Mouse (Mus musculus) kidney, adult 2 months (tissue): ENCODE measurements at regions not wholly inside any gene's neighbourhood (a gene's known extent, or its start where the extent isn't known, plus 50 kb on each side); places are given as distances from the start of the nearest gene placed in this dataset.

Source experiments
- CTCF ChIP-seq: fragments of 200-500 bp; conservative IDR thresholded peaks from 2 replicates; pipeline ENCODE4 v1.5.1; 2011; ENCODE audit warnings: low read depth, mild to moderate bottlenecking, control low read depth, low read length, moderate library complexity, mixed read lengths; ENCODE audit not compliant: insufficient read depth, insufficient read length
- POLR2A ChIP-seq: fragments of 200-500 bp; IDR thresholded peaks from one replicate; pipeline ENCODE4 v1.6.1; 2011; ENCODE audit warnings: low read depth, low read length, control low read depth

DNA sequence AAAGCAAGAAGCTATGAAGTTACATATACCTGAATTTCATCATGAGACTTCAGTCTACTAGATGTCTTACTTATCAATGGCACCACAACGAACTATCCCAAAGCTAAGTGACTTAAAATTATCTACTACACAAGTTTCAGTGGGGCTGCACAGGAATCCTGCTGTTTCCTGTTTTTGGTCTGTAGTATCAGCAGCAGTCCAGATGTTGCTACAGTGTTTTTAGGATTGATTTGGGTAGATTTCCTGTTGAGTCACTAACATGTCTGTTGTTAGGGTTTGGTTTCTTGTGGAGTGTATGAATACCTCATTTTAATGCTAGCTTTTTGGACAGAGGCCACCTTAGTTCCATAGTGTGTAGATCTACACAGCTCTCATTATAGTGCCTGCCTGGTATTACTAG, 120.8 kb upstream of the Thumpd2 start:
- TF ChIP-seq CTCF (no peak), POLR2A (no peak)
